Mouse (Mus musculus) embryonic facial prominence, embryonic 11.5 days (tissue): ENCODE data around the gene Ppp1r9a. TPM values are rescaled to one million over a fixed set of nuclear protein-coding genes. Genes with fewer than 3 reads are reported as not detected.

ENCODE experiments used
- ATAC-seq: fragments of 200-750 bp; cut with Nextera tagmentation; replicated peaks from 2 replicates; pipeline ENCODE4 v1.8.0; 2017; ENCODE audit warnings: low read depth; ENCODE audit not compliant: insufficient number of reproducible peaks, low FRiP score, low TSS enrichment
- DNase-seq: peaks from one replicate; pipeline ENCODE4 v3.0.0-alpha.2; 2015; ENCODE audit warnings: low spot score
- H3K27ac ChIP-seq: fragments of 300-500 bp; sonication (generic); replicated peaks from 2 replicates; pipeline ENCODE4 v1.5.1; 2014; ENCODE audit warnings: mild to moderate bottlenecking, low read depth, low read length, control low read depth
- H3K27me3 ChIP-seq: fragments of 300-500 bp; sonication (generic); 2 replicates; pipeline ENCODE4 v1.6.1; 2014; ENCODE audit warnings: mild to moderate bottlenecking, low read length, moderate library complexity, mixed read lengths; ENCODE audit not compliant: control insufficient read depth, insufficient read depth
- H3K36me3 ChIP-seq: fragments of 300-500 bp; sonication (generic); replicated peaks from 2 replicates; pipeline ENCODE4 v1.6.1; 2014; ENCODE audit warnings: low read depth, mild to moderate bottlenecking, low read length, moderate library complexity, mixed read lengths; ENCODE audit not compliant: control insufficient read depth, insufficient read depth
- H3K4me1 ChIP-seq: fragments of 300-500 bp; sonication (generic); 2 replicates; pipeline ENCODE4 v1.6.1; 2014; ENCODE audit warnings: low read length, mixed read lengths; ENCODE audit not compliant: control insufficient read depth, insufficient read depth
- H3K4me2 ChIP-seq: fragments of 300-500 bp; sonication (generic); 2 replicates; pipeline ENCODE4 v1.6.1; 2014; ENCODE audit warnings: low read depth, mild to moderate bottlenecking, control low read depth, low read length, moderate library complexity
- H3K4me3 ChIP-seq: fragments of 300-500 bp; sonication (generic); 2 replicates; pipeline ENCODE4 v1.5.1; 2014; ENCODE audit warnings: low read depth, low read length, control low read depth
- H3K9ac ChIP-seq: fragments of 300-500 bp; sonication (generic); replicated peaks from 2 replicates; pipeline ENCODE4 v1.6.1; 2014; ENCODE audit warnings: mild to moderate bottlenecking, control low read depth, low read length
- H3K9me3 ChIP-seq: fragments of 300-500 bp; sonication (generic); replicated peaks from 2 replicates; pipeline ENCODE4 v1.6.1; 2016; ENCODE audit warnings: mild to moderate bottlenecking, low read length, inconsistent platforms, mixed read lengths; ENCODE audit not compliant: control insufficient read depth
- WGBS: fragments of 180-500 bp; shearing (Covaris S2); extraction: QIAGEN DNeasy Blood & Tissue Kit; methylation state at CpG from one replicate; pipeline ENCODE4 v1.1.7; 2014; 5-methylcytosine and 5-hydroxymethylcytosine counted together
- polyA plus RNA-seq: library from polyadenylated mRNA; unstranded; fragments of >200 nt; fragmentation: Nextera tagmentation; extraction: Ambion mirVana; gene quantifications from 2 replicates; pipeline ENCODE4 v1.2.1, GENCODE M21; 2014

Gene Ppp1r9a
- polyA plus RNA-seq, 1 experiment from 2014 or later: 14.4 TPM

DNA sequence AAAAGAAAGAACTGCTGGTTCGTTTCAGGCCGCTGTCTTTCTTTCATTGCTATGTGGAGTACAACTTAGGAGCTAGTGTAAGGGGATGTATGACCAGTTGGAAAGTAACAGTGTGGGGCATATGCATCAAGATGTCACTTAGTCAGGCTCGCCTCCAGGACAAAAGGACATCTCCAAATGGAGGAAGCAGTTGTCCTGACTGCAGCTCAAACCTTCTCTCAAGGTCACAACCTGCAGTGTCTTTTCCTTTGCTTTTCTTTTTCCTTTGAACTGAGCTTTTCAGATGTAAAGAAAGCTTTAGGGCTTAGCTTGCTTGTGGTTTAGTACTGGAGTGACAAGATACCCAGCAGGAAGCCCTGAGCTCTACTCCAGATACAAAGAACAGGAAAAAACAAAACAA lies 77.4 kb downstream of the Ppp1r9a start:
- H3K36me3 ChIP-seq: no peaks in the 10 kb centered on the region
- DNase-seq (no peak), ATAC-seq (no peak)

DNA sequence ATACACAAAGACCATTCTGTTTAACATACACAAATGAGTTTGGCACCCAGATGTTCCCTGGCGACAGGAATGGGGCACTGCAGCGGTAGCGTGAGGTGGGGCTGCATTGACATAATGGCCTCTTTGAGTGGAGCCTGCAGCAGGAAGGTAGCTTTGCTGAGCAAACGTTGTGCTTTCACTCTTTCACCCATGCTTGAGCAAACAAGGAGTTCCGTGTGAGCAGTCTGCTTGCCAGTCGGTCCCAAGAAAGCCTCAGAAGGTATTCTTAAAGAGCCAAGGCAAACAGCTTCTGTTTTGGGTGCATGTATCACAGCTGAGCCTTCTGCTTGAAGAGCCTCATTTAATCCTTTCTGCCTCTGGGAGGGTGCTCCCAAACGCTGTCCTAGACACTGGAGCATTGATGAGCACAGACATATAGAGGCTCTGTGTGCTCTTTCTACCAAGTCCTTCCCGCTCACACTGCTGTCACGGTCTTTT lies 80.0 kb downstream of the Ppp1r9a start:
- Histone ChIP-seq H3K36me3 (no peaks in the 10 kb centered on the region), H3K27ac (no peak overlapping the region), H3K27me3 (no peaks in the 10 kb centered on the region), H3K9ac (no peak overlapping the region), H3K4me1 (no peaks in the 10 kb centered on the region), H3K4me2 (no peak overlapping the region), H3K9me3 (no peaks in the 10 kb centered on the region), H3K4me3 (no peak overlapping the region)
- 30% methylated on average over 9 of the region's 9 CpGs for WGBS
- DNase-seq (peak; percentile 62), ATAC-seq (no peak)

More for the DNA sequence above, 77.4 kb downstream of the Ppp1r9a start:
- H3K9ac ChIP-seq: no peak overlapping the region
- no peak overlapping the region for H3K4me3 ChIP-seq
- no peak overlapping the region for H3K27ac ChIP-seq
- H3K4me1 ChIP-seq: no peaks in the 10 kb centered on the region
- no peak overlapping the region for H3K4me2 ChIP-seq
- H3K27me3 ChIP-seq: no peaks in the 10 kb centered on the region
- WGBS: 56% methylated on average over 3 of the region's 3 CpGs
- H3K9me3 ChIP-seq: no peaks in the 10 kb centered on the region

DNA sequence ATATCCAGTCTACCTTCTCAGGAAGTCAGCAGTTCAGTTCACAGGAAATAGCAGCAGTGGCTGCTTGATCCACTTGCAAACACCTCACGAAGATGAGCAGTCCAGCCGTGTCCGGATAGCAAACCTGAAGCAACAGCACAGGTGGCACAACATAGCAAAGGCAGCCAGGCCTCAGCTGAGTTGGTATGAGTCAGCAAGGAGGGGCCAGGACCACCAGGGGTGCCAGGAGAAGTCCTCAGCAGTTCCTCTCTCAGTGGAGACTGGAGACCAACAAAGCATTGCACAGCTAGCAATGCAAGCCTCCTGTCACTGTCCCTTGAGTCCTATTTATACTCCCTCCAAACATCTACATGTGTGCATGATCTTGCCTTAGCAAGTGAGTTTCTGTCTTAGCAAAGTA lies 83.0 kb downstream of the Ppp1r9a start:
- Histone ChIP-seq H3K4me2 (no peak overlapping the region), H3K9me3 (no peaks in the 10 kb centered on the region), H3K27ac (no peak overlapping the region), H3K9ac (no peak overlapping the region), H3K36me3 (no peaks in the 10 kb centered on the region), H3K4me1 (no peaks in the 10 kb centered on the region), H3K4me3 (no peak overlapping the region), H3K27me3 (no peaks in the 10 kb centered on the region)
- DNase-seq (no peak), ATAC-seq (no peak)
- 96% methylated on average over 3 of the region's 3 CpGs for WGBS

DNA sequence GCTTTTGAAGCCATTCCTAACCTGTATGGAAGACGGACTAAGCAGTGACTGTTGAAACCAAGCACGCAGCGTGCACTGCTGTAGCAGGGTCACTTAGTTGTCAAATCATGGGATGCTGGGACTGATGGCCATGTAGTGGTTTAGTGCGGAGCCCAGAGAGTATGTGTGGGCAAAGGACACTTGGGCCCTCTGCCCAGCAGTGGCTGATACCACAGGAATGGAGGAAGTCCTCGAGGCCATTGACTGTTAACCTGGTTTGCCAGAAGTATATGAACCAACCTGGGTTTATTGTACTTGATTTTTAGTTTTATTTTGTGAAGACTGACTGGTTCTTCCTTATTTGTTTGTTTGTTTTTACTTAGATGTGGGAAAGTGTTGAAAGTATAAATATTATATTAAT lies 84.4 kb downstream of the Ppp1r9a start:
- no peaks in the 10 kb centered on the region for H3K36me3 ChIP-seq
- no peaks in the 10 kb centered on the region for H3K9me3 ChIP-seq
- H3K27ac ChIP-seq: no peak overlapping the region
- no peak overlapping the region for H3K4me2 ChIP-seq
- no peak overlapping the region for H3K4me3 ChIP-seq
- WGBS: 89% methylated on average over 5 of the region's 5 CpGs
- H3K27me3 ChIP-seq: no peaks in the 10 kb centered on the region
- H3K4me1 ChIP-seq: no peaks in the 10 kb centered on the region
- no peak overlapping the region for H3K9ac ChIP-seq
- no peak for DNase-seq
- ATAC-seq: no peak

DNA sequence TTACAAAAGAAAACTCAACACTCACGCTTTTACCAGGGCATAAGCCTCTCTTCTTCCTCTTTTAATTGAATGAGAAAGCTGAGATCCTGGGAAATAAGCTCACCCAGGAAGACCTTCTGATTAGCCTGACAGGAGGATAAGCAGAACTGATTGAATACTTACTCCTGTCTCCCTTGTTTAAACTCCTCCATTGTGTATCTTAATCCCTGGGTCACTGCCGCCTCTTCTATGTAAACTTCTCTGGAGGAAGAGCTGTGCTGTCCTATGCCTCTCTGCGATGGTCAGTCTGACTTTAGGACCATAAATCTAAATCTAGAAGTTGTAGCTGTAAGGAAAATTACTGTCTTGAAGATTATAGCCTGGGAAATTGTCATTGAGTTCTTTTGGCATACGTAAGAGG lies 86.0 kb downstream of the Ppp1r9a start:
- 50% methylated on average over 4 of the region's 4 CpGs for WGBS
- H3K9me3 ChIP-seq: no peaks in the 10 kb centered on the region

DNA sequence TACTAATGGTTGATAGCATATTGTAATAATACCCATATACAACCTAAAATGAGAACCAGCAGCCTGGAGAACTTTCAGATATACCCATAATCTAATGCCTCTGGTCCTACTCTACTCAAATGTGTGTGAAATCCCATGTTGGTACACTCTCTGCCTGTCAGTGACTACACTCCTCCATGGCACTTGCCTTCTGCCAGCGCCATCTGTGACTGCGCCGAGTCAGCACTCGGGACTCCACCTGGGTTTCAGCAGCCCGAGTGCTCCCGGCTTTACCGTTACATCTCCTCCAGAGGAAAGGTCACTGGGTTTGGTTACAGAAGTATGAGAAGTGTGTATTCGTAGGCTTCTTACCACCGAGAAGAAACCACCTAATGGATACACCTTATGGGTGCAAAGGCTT lies 89.6 kb downstream of the Ppp1r9a start:
- DNase-seq (no peak), ATAC-seq (no peak)
- Histone ChIP-seq H3K9me3 (no peaks in the 10 kb centered on the region), H3K27ac (no peak overlapping the region), H3K4me1 (no peaks in the 10 kb centered on the region), H3K9ac (no peak overlapping the region), H3K4me2 (no peak overlapping the region), H3K4me3 (no peak overlapping the region), H3K27me3 (no peaks in the 10 kb centered on the region), H3K36me3 (no peaks in the 10 kb centered on the region)
- WGBS: 97% methylated on average over 9 of the region's 9 CpGs

More for the DNA sequence above, 86.0 kb downstream of the Ppp1r9a start:
- ATAC-seq: no peak
- Histone ChIP-seq H3K4me1 (no peaks in the 10 kb centered on the region), H3K4me3 (no peak overlapping the region), H3K27me3 (no peaks in the 10 kb centered on the region), H3K9ac (no peak overlapping the region), H3K4me2 (no peak overlapping the region), H3K27ac (no peak overlapping the region), H3K36me3 (no peaks in the 10 kb centered on the region)
- no peak for DNase-seq

DNA sequence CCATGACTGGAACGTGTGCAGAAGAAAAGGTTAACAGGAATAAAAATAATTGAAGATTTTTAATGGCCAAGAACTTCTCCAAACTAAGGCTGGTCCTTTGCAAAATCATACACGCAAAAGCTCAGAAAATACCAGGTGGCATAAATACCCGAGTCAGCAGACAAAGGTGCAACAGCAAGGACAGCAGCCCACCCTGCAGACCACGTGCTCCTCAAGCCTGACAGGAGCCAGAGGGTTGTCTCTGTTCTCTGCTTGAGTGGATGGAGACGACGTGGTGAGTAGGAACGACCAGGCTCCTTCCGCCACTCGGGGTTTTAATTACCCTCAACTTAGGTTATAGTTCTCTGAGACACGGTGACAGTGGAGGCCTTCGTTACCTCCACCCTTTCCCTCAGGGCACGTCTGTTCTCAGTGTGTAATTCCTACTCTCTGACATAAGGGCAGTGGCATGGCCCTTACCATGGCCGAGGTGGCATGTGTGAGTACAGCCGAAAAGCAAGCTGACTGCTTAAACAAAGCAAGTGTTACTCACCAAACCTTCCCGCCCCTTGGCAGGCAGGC lies 91.0 kb downstream of the Ppp1r9a start:
- H3K4me1 ChIP-seq: no peaks in the 10 kb centered on the region
- H3K27me3 ChIP-seq: no peaks in the 10 kb centered on the region
- DNase-seq (no peak), ATAC-seq (peak; percentile 40)
- H3K9me3 ChIP-seq: no peaks in the 10 kb centered on the region
- H3K9ac ChIP-seq: 0 out of 2 replicates have a peak overlapping the region, but pooled peaks have one; percentile 7
- peak overlapping the region; percentile 53 for H3K27ac ChIP-seq
- WGBS: 23% methylated on average over 15 of the region's 15 CpGs
- H3K36me3 ChIP-seq: no peaks in the 10 kb centered on the region
- no peak overlapping the region; the same call in 1 of the 2 replicates for H3K4me2 ChIP-seq
- no peak overlapping the region for H3K4me3 ChIP-seq

DNA sequence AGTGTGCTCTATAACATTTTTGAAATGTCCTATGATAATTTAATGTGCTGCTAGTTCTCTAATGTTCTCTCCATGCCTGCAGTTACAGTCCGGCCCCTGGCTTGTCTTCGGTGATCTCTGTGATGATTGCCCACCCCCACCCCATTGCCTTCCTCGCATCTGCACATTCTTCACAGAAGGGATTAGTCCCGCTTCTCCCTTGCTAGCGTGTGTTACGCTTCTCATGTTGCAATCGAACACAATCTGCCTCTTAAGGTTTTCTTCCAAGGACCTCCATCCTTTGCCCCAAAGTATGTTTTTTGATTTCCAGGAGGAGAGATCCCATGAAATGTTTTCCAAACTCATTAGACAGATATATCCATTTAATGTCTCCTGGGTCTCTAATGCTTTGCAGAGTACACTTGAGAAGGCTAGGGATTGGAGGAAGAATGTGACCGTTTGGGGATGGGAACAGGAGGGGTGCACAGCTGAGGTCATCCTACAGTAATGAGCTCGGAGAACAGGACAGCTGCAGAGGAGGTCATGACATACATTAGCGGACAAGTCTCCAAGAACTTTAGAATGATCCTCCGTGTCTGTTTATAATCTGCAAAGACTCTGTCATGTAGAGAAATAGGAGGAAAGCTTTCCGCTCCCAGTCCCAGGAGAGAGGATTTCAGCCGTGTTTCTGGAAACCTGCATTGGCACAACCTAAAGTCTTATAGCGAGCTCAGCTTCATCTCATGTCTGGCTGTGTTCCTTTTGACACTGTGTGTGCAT lies 91.6 kb downstream of the Ppp1r9a start:
- Histone ChIP-seq H3K27ac (peak overlapping the region; percentile 53; the same call in 1 of the 2 replicates), H3K4me2 (peak overlapping the region; percentile 8; the same call in 1 of the 2 replicates), H3K36me3 (no peaks in the 10 kb centered on the region), H3K9me3 (no peaks in the 10 kb centered on the region), H3K4me3 (no peak overlapping the region), H3K4me1 (no peaks in the 10 kb centered on the region), H3K27me3 (no peaks in the 10 kb centered on the region), H3K9ac (0 out of 2 replicates have a peak overlapping the region, but pooled peaks have one; percentile 7)
- WGBS: 18% methylated on average over 14 of the region's 14 CpGs
- ATAC-seq: peak; percentile 86
- DNase-seq: peak; percentile 79
